Mouse (Mus musculus): ENCODE measurements at regions not wholly inside any gene's neighbourhood (a gene's known extent, or its start where the extent isn't known, plus 50 kb on each side); places are given as distances from the start of the nearest gene placed in this dataset.
"Not testable (repeated sequence)": the region's sequence is repeated elsewhere in the genome, so short reads cannot be mapped to it uniquely, and the experiment has no call there.

GRCm38 (mm10) chr13:75484252-75484651, 222.3 kb upstream of the Ell2 start:
- DNase-seq = not testable (repeated sequence)

- no peak for DNase-seq
Measured at GRCm38 (mm10) chr13:75501530-75501929, 205.0 kb upstream of the Ell2 start.

- DNase-seq = no peak
Measured at GRCm38 (mm10) chr13:75503394-75503793, 203.2 kb upstream of the Ell2 start.

- no peak for DNase-seq
Measured at GRCm38 (mm10) chr13:75514315-75515020, 192.1 kb upstream of the Ell2 start.

GRCm38 (mm10) chr13:75523293-75524278, 183.0 kb upstream of the Ell2 start:
- DNase-seq = no peak

GRCm38 (mm10) chr13:75524481-75524880, 182.1 kb upstream of the Ell2 start:
- DNase-seq = no peak

GRCm38 (mm10) chr13:75531566-75531965, 175.0 kb upstream of the Ell2 start:
- no peak for DNase-seq

GRCm38 (mm10) chr13:75541446-75541845, 165.1 kb upstream of the Ell2 start:
- DNase-seq = no peak

- peak; percentile 10 for DNase-seq
Measured at GRCm38 (mm10) chr13:75542253-75542945, 164.2 kb upstream of the Ell2 start.

- DNase-seq = no peak
Measured at GRCm38 (mm10) chr13:75542946-75543327, 163.6 kb upstream of the Ell2 start.

- DNase-seq = no peak
Measured at GRCm38 (mm10) chr13:75543595-75543994, 163.0 kb upstream of the Ell2 start.

- DNase-seq = no peak
Measured at GRCm38 (mm10) chr13:75544728-75545127, 161.8 kb upstream of the Ell2 start.

- DNase-seq = no peak
Measured at GRCm38 (mm10) chr13:75547791-75548190, 158.8 kb upstream of the Ell2 start.

- DNase-seq = no peak
Measured at GRCm38 (mm10) chr13:75578971-75579370, 127.6 kb upstream of the Ell2 start.

GRCm38 (mm10) chr13:75590836-75591235, 115.7 kb upstream of the Ell2 start:
- no peak for DNase-seq

GRCm38 (mm10) chr13:75596856-75597255, 109.7 kb upstream of the Ell2 start:
- DNase-seq = no peak

- no peak for DNase-seq
Measured at GRCm38 (mm10) chr13:75598186-75598585, 108.4 kb upstream of the Ell2 start.

- DNase-seq = no peak
Measured at GRCm38 (mm10) chr13:75598675-75599074, 107.9 kb upstream of the Ell2 start.

- no peak for DNase-seq
Measured at GRCm38 (mm10) chr13:75623229-75623628, 83.3 kb upstream of the Ell2 start.

- DNase-seq = no peak
Measured at GRCm38 (mm10) chr13:75627405-75627804, 79.2 kb upstream of the Ell2 start.

GRCm38 (mm10) chr13:75631048-75631447, 75.5 kb upstream of the Ell2 start:
- DNase-seq = no peak

- DNase-seq = no peak
Measured at GRCm38 (mm10) chr13:75647513-75647912, 59.0 kb upstream of the Ell2 start.

GRCm38 (mm10) chr13:75651941-75652340, 54.6 kb upstream of the Ell2 start:
- DNase-seq = no peak
